Mouse (Mus musculus) heart, embryonic 13.5 days (tissue): ENCODE data around the gene Pom121. TPM values are rescaled to one million over a fixed set of nuclear protein-coding genes. Genes with fewer than 3 reads are reported as not detected.

Experiments
- ATAC-seq: fragments of 200-750 bp; cut with Nextera tagmentation; 2 replicates; pipeline ENCODE4 v1.8.0; 2017; ENCODE audit warnings: moderate TSS enrichment; ENCODE audit not compliant: insufficient number of reproducible peaks, low FRiP score, low TSS enrichment; ENCODE audit errors: extremely low read depth
- H3K27ac ChIP-seq: fragments of 300-500 bp; sonication (generic); replicated peaks from 2 replicates; pipeline ENCODE4 v1.5.1; 2015; ENCODE audit warnings: moderate library complexity, mild to moderate bottlenecking, inconsistent platforms
- H3K27me3 ChIP-seq: fragments of 300-500 bp; sonication (generic); replicated peaks from 2 replicates; pipeline ENCODE4 v1.6.1; 2015; ENCODE audit warnings: mild to moderate bottlenecking, inconsistent platforms
- H3K36me3 ChIP-seq: fragments of 300-500 bp; sonication (generic); 2 replicates; pipeline ENCODE4 v1.6.1; 2015; ENCODE audit warnings: mild to moderate bottlenecking, inconsistent platforms
- H3K4me1 ChIP-seq: fragments of 300-500 bp; sonication (generic); 2 replicates; pipeline ENCODE4 v1.6.1; 2015; ENCODE audit warnings: inconsistent platforms
- H3K4me2 ChIP-seq: fragments of 300-500 bp; sonication (generic); 2 replicates; pipeline ENCODE4 v1.6.1; 2015; ENCODE audit warnings: inconsistent platforms, mild to moderate bottlenecking, moderate library complexity
- H3K4me3 ChIP-seq: fragments of 300-500 bp; sonication (generic); 2 replicates; pipeline ENCODE4 v1.5.1; 2015; ENCODE audit warnings: moderate library complexity, mild to moderate bottlenecking, inconsistent platforms
- H3K9ac ChIP-seq: fragments of 300-500 bp; sonication (generic); 2 replicates; pipeline ENCODE4 v1.6.1; 2015; ENCODE audit warnings: inconsistent platforms, mild to moderate bottlenecking, moderate library complexity
- H3K9me3 ChIP-seq: fragments of 300-500 bp; sonication (generic); 2 replicates; pipeline ENCODE4 v1.6.1; 2016; ENCODE audit warnings: inconsistent platforms
- WGBS: fragments of 180-500 bp; shearing (Covaris S2); methylation state at CpG from one replicate; pipeline ENCODE4 v1.1.7; 2015; ENCODE audit warnings: mixed read lengths; 5-methylcytosine and 5-hydroxymethylcytosine counted together
- polyA plus RNA-seq: library from polyadenylated mRNA; unstranded; fragments of >200 nt; fragmentation: Nextera tagmentation; extraction: Ambion mirVana; gene quantifications from 2 replicates; pipeline ENCODE4 v1.2.1, GENCODE M21; 2015

Pom121 gene
- polyA plus RNA-seq, 1 experiment from 2014 or later, result 10.0 TPM

GRCm38 (mm10) chr5:135368312-135368711, 26.0 kb downstream of the Pom121 start:
- Histone ChIP-seq H3K9me3 (no peaks in the 10 kb centered on the region), H3K27ac (no peak overlapping the region), H3K36me3 (peaks cover 22% of the 10 kb centered on the region), H3K9ac (no peak overlapping the region), H3K4me3 (no peak overlapping the region), H3K4me1 (peaks cover 17% of the 10 kb centered on the region), H3K27me3 (peaks cover 33% of the 10 kb centered on the region), H3K4me2 (no peak overlapping the region)
- WGBS, result 79% methylated on average over 6 of the region's 6 CpGs
- ATAC-seq, result no peak

DNA sequence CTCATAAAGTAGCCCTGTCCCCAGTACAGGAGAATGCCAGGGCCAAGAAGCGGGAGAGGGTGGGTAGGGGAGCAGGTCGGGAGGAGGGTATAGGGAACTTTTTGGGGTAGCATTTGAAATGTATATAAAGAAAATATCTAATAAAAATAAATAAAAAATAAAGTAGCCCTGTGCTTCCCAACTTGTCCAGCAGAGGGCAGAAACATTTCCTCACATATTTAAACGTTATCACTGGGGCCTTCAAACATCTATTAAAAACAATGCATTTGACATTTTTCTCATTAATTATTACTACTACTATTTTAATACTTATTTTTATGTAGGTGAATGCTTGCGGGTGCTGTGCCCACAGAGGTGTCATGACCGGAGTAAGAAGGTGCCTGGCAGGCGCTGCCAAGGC, 26.5 kb downstream of the Pom121 start:
- Histone ChIP-seq H3K27me3 (peaks cover 33% of the 10 kb centered on the region), H3K4me3 (no peak overlapping the region), H3K36me3 (peaks cover 17% of the 10 kb centered on the region), H3K4me2 (no peak overlapping the region), H3K27ac (no peak overlapping the region), H3K9me3 (no peaks in the 10 kb centered on the region), H3K4me1 (peaks cover 17% of the 10 kb centered on the region), H3K9ac (no peak overlapping the region)
- WGBS, result 52% methylated on average over 6 of the region's 6 CpGs
- ATAC-seq, result no peak

DNA sequence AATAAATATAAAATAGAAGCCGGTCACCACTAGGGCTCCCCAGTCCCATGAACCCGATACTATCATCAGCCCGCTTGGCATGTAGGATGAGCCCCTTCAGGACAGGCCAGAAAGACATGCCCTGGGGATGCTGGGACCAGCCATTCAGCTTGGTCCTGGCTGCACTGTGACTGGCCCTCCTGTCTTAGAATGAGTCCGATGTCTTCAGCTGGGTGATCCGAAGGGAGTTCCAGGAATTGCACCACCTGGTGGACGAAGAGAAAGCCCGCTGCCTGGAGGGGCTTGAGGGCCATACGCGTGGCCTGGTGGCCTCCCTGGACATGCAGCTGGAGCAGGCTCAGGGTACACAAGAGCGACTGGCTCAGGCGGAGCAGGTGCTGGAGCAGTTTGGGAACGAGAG, 30.8 kb downstream of the Pom121 start:
- H3K4me1 ChIP-seq, result no peaks in the 10 kb centered on the region
- 29% methylated on average over 12 of the region's 12 CpGs for WGBS
- no peaks in the 10 kb centered on the region for H3K9me3 ChIP-seq
- no peak overlapping the region for H3K4me2 ChIP-seq
- no peak overlapping the region for H3K9ac ChIP-seq
- H3K36me3 ChIP-seq, result no peaks in the 10 kb centered on the region
- no peak overlapping the region for H3K27ac ChIP-seq
- ATAC-seq, result no peak
- H3K27me3 ChIP-seq, result peaks cover 33% of the 10 kb centered on the region
- no peak overlapping the region for H3K4me3 ChIP-seq

GRCm38 (mm10) chr5:135362572-135362971, 31.8 kb downstream of the Pom121 start:
- Histone ChIP-seq H3K27me3 (peaks cover 33% of the 10 kb centered on the region), H3K9me3 (peaks cover 2% of the 10 kb centered on the region), H3K9ac (no peak overlapping the region), H3K4me2 (no peak overlapping the region), H3K27ac (no peak overlapping the region), H3K36me3 (no peaks in the 10 kb centered on the region), H3K4me3 (no peak overlapping the region), H3K4me1 (no peaks in the 10 kb centered on the region)
- WGBS, result 69% methylated on average over 3 of the region's 3 CpGs
- no peak for ATAC-seq

DNA sequence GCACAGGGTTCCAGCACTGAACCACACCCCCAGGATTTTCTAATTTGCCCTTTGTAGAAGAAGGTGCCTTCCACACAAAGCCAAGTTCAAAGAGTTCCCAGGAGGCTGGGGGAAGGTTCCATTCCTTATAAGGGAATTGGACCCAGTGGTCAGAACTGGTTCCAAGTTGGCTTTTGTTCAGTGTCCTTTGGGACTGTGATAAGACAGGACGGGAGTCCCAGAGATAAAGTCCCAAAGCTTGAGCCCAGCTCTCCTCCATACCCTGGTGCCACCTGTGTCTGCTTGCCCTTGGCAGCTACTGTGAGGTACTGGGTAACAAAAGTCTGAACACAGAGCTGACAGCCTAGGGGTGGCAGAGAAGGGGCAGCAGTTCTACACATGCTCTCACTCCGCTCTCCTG, 34.6 kb downstream of the Pom121 start:
- H3K9ac ChIP-seq, result no peak overlapping the region
- no peak overlapping the region for H3K4me2 ChIP-seq
- ATAC-seq, result no peak
- no peaks in the 10 kb centered on the region for H3K4me1 ChIP-seq
- H3K27ac ChIP-seq, result no peak overlapping the region
- WGBS, result 57% methylated on average over 2 of the region's 2 CpGs
- H3K27me3 ChIP-seq, result peaks cover 19% of the 10 kb centered on the region
- H3K9me3 ChIP-seq, result peaks cover 4% of the 10 kb centered on the region
- H3K36me3 ChIP-seq, result no peaks in the 10 kb centered on the region
- no peak overlapping the region for H3K4me3 ChIP-seq

GRCm38 (mm10) chr5:135357556-135357955, 36.8 kb downstream of the Pom121 start:
- Histone ChIP-seq H3K4me1 (no peaks in the 10 kb centered on the region), H3K36me3 (no peaks in the 10 kb centered on the region), H3K9me3 (peaks cover 4% of the 10 kb centered on the region), H3K27me3 (peaks cover 28% of the 10 kb centered on the region), H3K4me2 (no peak overlapping the region), H3K27ac (no peak overlapping the region), H3K4me3 (no peak overlapping the region), H3K9ac (no peak overlapping the region)
- no peak for ATAC-seq
- WGBS, result 67% methylated on average over 2 of the region's 2 CpGs

DNA sequence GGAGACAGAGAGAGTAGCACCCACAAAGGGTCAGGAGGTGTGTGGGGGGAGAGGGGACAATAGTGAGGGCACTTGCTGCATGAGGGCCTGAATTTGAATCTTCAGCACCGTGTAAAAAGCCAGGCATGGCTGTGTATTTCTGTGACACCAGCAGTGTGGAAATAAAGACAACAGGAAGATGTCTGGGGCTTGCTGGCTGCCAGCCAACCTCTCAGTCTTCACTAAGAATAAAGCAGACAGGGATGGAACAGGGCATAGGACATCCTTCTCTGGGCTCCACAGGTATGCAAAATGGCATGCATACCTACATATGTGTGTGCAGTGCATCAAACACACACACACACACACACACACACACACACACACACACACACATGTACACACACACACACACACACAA, 38.3 kb downstream of the Pom121 start:
- Histone ChIP-seq H3K36me3 (no peaks in the 10 kb centered on the region), H3K27me3 (peaks cover 35% of the 10 kb centered on the region), H3K27ac (no peak overlapping the region), H3K9ac (no peak overlapping the region), H3K4me1 (no peaks in the 10 kb centered on the region), H3K9me3 (peaks cover 4% of the 10 kb centered on the region), H3K4me3 (no peak overlapping the region), H3K4me2 (no peak overlapping the region)
- no peak for ATAC-seq
- WGBS, result 33% methylated on average over 1 of the region's 1 CpGs

- Histone ChIP-seq H3K4me1 (no peaks in the 10 kb centered on the region), H3K4me2 (no peak overlapping the region), H3K27me3 (peaks cover 35% of the 10 kb centered on the region), H3K36me3 (no peaks in the 10 kb centered on the region), H3K27ac (no peak overlapping the region), H3K4me3 (no peak overlapping the region), H3K9me3 (peaks cover 14% of the 10 kb centered on the region), H3K9ac (no peak overlapping the region)
- no peak for ATAC-seq
- WGBS, result 11% methylated on average over 20 of the region's 20 CpGs
Observed at GRCm38 (mm10) chr5:135353564-135353963, 40.8 kb downstream of the Pom121 start.

GRCm38 (mm10) chr5:135352995-135353394, 41.4 kb downstream of the Pom121 start, which contains the start of gene Trim50:
Gene Trim50 (plus strand): TSS chr5:135353295.
- Histone ChIP-seq H3K9me3 (peaks cover 14% of the 10 kb centered on the region), H3K36me3 (no peaks in the 10 kb centered on the region), H3K4me1 (no peaks in the 10 kb centered on the region), H3K4me3 (no peak within 1 kb of the TSS), H3K9ac (no peak within 1 kb of the TSS), H3K27me3 (peaks cover 35% of the 10 kb centered on the region), H3K27ac (no peak within 1 kb of the TSS), H3K4me2 (no peak within 1 kb of the TSS)
- no peak for ATAC-seq
- WGBS, result 41% methylated on average over 9 of the region's 9 CpGs

DNA sequence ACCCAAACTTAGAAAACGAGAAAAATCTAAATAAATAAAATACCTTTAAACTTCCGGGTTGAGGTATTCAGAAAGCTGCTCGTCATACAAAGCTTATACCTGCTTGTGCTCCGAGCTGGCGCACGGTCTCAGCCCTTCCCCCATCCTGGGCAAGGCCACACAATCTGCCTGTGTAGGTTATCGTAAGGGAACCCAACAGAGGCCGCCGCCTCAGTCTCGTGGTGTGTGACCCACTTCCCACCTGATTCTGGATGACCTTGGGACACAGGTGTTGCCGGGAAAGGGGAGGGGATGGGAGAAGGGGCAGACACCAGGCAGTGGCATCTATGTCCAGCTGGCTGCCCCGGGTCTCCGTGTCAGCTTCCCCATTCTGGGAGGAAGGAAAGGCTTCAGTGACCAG, 42.7 kb downstream of the Pom121 start:
- Histone ChIP-seq H3K4me2 (no peak overlapping the region), H3K27ac (no peak overlapping the region), H3K9me3 (peaks cover 10% of the 10 kb centered on the region), H3K4me3 (no peak overlapping the region), H3K36me3 (no peaks in the 10 kb centered on the region), H3K27me3 (peaks cover 35% of the 10 kb centered on the region), H3K4me1 (no peaks in the 10 kb centered on the region), H3K9ac (no peak overlapping the region)
- 80% methylated on average over 13 of the region's 13 CpGs for WGBS
- no peak for ATAC-seq

GRCm38 (mm10) chr5:135349862-135350261, 44.5 kb downstream of the Pom121 start, which contains the start of gene Fkbp6:
Gene Fkbp6 (minus strand): TSS chr5:135350044.
- Histone ChIP-seq H3K4me3 (no peak within 1 kb of the TSS), H3K27me3 (peaks cover 34% of the 10 kb centered on the region), H3K9me3 (peaks cover 10% of the 10 kb centered on the region), H3K4me2 (no peak within 1 kb of the TSS), H3K27ac (no peak within 1 kb of the TSS), H3K9ac (no peak within 1 kb of the TSS), H3K4me1 (no peaks in the 10 kb centered on the region), H3K36me3 (no peaks in the 10 kb centered on the region)
- no peak for ATAC-seq
- WGBS, result 84% methylated on average over 35 of the region's 35 CpGs

- Histone ChIP-seq H3K27me3 (peaks cover 12% of the 10 kb centered on the region), H3K9ac (no peak overlapping the region), H3K9me3 (peaks cover 10% of the 10 kb centered on the region), H3K4me1 (no peaks in the 10 kb centered on the region), H3K4me3 (no peak overlapping the region), H3K4me2 (no peak overlapping the region), H3K36me3 (no peaks in the 10 kb centered on the region), H3K27ac (no peak overlapping the region)
- ATAC-seq, result no peak
- 57% methylated on average over 4 of the region's 4 CpGs for WGBS
Observed at GRCm38 (mm10) chr5:135347511-135348011, 46.8 kb downstream of the Pom121 start.
